Mouse (Mus musculus) bone marrow macrophage, adult 2 months (primary cell): ENCODE measurements around the gene Rbm47.

Source experiments
- CTCF ChIP-seq: IDR thresholded peaks from 2 replicates; pipeline ENCODE4 v1.5.1; 2012; ENCODE audit warnings: low read depth, mild to moderate bottlenecking, low read length, moderate library complexity
- POLR2A ChIP-seq: IDR thresholded peaks from 2 replicates; pipeline ENCODE4 v1.6.1; 2012; ENCODE audit warnings: mild to moderate bottlenecking, low read depth, low read length, borderline replicate concordance

DNA sequence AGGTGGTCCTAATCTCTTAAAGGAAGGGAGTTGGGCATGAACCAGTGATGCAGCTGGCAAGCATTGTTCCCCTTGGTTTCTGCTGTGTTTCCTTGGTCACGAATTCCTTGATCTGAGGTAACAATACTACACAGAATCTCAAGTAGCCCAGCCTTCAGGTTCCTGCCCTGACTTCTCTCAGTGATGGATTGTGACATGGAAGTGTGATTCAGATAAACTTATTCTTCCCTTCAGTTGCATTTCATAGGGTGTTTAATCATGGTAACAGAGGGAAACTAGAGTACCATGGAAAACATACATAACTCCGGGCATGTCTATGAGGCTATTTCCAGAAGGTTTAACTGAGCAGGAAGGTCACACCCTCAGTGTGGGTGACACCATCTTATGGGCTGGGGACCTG lies at the start of gene Rbm47:
- TF ChIP-seq CTCF (no peak), POLR2A (no peak)
